In the genomic region with DNA sequence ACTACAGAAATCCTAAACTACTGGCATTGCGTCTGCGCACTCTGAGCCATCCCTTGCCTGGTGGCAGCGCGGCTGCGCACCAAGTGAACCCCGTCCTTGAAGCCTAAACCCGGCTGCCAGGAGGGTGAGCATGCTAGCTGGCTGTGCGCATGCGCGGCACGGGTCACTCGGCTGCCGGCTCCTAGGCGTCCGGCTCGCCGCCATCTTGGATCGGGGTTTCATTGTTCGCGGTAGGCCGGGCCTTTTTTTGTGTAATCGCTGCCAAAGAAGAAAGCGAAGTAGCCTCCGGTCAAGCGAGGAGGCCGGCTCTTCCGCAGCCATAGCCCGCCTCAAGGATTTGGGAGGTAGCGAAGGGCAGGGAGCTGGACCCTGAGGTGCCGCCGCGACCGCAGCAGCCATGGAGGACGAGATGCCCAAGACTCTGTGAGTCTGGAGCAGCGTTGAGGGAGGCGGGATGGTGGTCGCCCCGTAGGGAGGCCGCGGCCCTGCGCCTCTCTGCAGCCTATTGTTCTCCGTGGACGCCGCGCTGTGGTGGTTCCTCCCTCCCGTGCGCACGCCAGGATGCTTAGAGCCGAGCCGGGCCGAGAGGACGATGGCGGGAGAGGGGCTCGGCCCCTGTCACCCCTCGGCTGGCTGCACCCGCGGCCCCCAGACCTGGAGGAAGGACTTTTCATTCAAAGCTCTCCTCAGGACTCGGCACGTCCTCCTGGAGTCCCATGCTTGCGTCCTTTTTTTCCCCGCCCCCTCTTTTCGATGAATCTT, we compare ENCODE assay signal across 8 mouse cellular contexts. TPM values are rescaled to one million over a fixed set of nuclear protein-coding genes. Genes with fewer than 3 reads are reported as not detected.
A peak's percentile ranks its signal among the peaks of the same experiment; 100 is the strongest.
DNase-seq lines count a peak whose midpoint lies in the region; ATAC-seq and TF ChIP-seq lines count a peak whose summit lies in the region.

A gene (plus strand): TSS at position 120 of the 762 bp plus-strand sequence.

- peak within 1 kb of the TSS; percentile 89 for H3K4me2 ChIP-seq in forebrain, embryonic 16.5 days (ENCODE audit: low read length)
- H3K4me2 ChIP-seq in lung, embryonic 14.5 days = peak within 1 kb of the TSS; percentile 76

- H3K9ac ChIP-seq in forebrain, embryonic 16.5 days (replicated peaks; ENCODE audit: low read depth, low read length) = peak within 1 kb of the TSS; percentile 100
- peak within 1 kb of the TSS; percentile 98 for H3K9ac ChIP-seq in lung, embryonic 14.5 days

- H3K27ac ChIP-seq in forebrain, embryonic 16.5 days (ENCODE audit: low read length) = peak within 1 kb of the TSS; percentile 100
- peak within 1 kb of the TSS; percentile 99 for H3K27ac ChIP-seq in layer of hippocampus, adult 2 months
- H3K27ac ChIP-seq in lung, embryonic 14.5 days (ENCODE audit: low read depth) = peak within 1 kb of the TSS; percentile 100
- H3K27ac ChIP-seq in olfactory bulb, adult 2 months (ENCODE audit: insufficient read depth, low read depth, low read length) = peak within 1 kb of the TSS; percentile 99
- H3K27ac ChIP-seq in thymus, adult 2 months (ENCODE audit: control insufficient read depth, insufficient read depth, low read length) = peak within 1 kb of the TSS; percentile 77

- H3K9me3 ChIP-seq in G1E (replicated peaks) = no peaks in the 10 kb centered on the region
- no peaks in the 10 kb centered on the region for H3K9me3 ChIP-seq in forebrain, embryonic 16.5 days (ENCODE audit: control insufficient read depth, low read length)
- H3K9me3 ChIP-seq in lung, embryonic 14.5 days (ENCODE audit: low read depth, low read length) = no peaks in the 10 kb centered on the region

- TF ChIP-seq CTCF in G1E (IDR thresholded peaks at IDR 0.05; ENCODE audit: low read depth, low read length) = no peak
- TF ChIP-seq CTCF in layer of hippocampus, adult 2 months (conservative IDR thresholded peaks at IDR 0.05) = 0 out of 2 replicates have a peak, but pooled peaks have one; percentile 2
- TF ChIP-seq CTCF in lung, embryonic 14.5 days (IDR thresholded peaks at IDR 0.05; ENCODE audit: low read depth) = no peak
- no peak for TF ChIP-seq CTCF in olfactory bulb, adult 2 months (IDR thresholded peaks at IDR 0.05; ENCODE audit: insufficient read depth, low read depth, low read length)
- 0 out of 2 replicates have a peak, but pooled peaks have one; percentile 41 for TF ChIP-seq CTCF in thymus, adult 2 months (IDR thresholded peaks at IDR 0.05; ENCODE audit: borderline replicate concordance, control insufficient read depth, extremely low read depth, insufficient read depth, low read length, poor library complexity)

- DNase-seq in G1E (ENCODE audit: low spot score) = peak; percentile 96
- DNase-seq in cerebellum, adult 18-20 months = peak; percentile 98
- peak; percentile 94 to 95 for DNase-seq in heart, postnatal 36 days
- DNase-seq in layer of hippocampus, adult 2 months (ENCODE audit: low spot score in 2 of 2) = peak; percentile 98
- DNase-seq in lung, embryonic 14.5 days = peak; percentile 99
- DNase-seq in thymus, adult 2 months = peak; percentile 94

- peak within 1 kb of the TSS; percentile 92 for H3K4me3 ChIP-seq in G1E (ENCODE audit: low read depth, low read length)
- peak within 1 kb of the TSS; percentile 85 for H3K4me3 ChIP-seq in forebrain, embryonic 16.5 days (replicated peaks; ENCODE audit: low read length)
- H3K4me3 ChIP-seq in layer of hippocampus, adult 2 months = peak within 1 kb of the TSS; percentile 83
- H3K4me3 ChIP-seq in lung, embryonic 14.5 days (ENCODE audit: low read depth, low read length) = peak within 1 kb of the TSS; percentile 78
- peak within 1 kb of the TSS; percentile 81 for H3K4me3 ChIP-seq in olfactory bulb, adult 2 months (ENCODE audit: insufficient read depth, low read depth, low read length)
- peak within 1 kb of the TSS; percentile 67 for H3K4me3 ChIP-seq in thymus, adult 2 months (ENCODE audit: control insufficient read depth, insufficient read depth, low read length)

- peaks cover 21% of the 10 kb centered on the region for H3K36me3 ChIP-seq in G1E (replicated peaks)
- H3K36me3 ChIP-seq in forebrain, embryonic 16.5 days (ENCODE audit: control insufficient read depth, insufficient read depth) = no peaks in the 10 kb centered on the region
- H3K36me3 ChIP-seq in lung, embryonic 14.5 days (ENCODE audit: insufficient read depth) = peaks cover 16% of the 10 kb centered on the region
- H3K36me3 ChIP-seq in thymus, adult 2 months (ENCODE audit: control insufficient read depth, insufficient read depth, low read length) = no peaks in the 10 kb centered on the region

- peak; percentile 89 for ATAC-seq in G1E (ENCODE audit: extremely low read depth, insufficient number of reproducible peaks, low FRiP score, poor library complexity, severe bottlenecking)
- ATAC-seq in forebrain, embryonic 16.5 days = peak; percentile 98
- peak; percentile 96 for ATAC-seq in lung, embryonic 14.5 days (ENCODE audit: insufficient read depth)

- H3K4me1 ChIP-seq in G1E (ENCODE audit: insufficient read depth, low read depth, low read length) = peaks cover 37% of the 10 kb centered on the region
- peaks cover 16% of the 10 kb centered on the region for H3K4me1 ChIP-seq in forebrain, embryonic 16.5 days (replicated peaks; ENCODE audit: control insufficient read depth, insufficient read depth, low read length)
- H3K4me1 ChIP-seq in lung, embryonic 14.5 days (ENCODE audit: insufficient read depth) = no peaks in the 10 kb centered on the region
- no peaks in the 10 kb centered on the region for H3K4me1 ChIP-seq in olfactory bulb, adult 2 months (ENCODE audit: control insufficient read depth, insufficient read depth, low read length)
- peaks cover 5% of the 10 kb centered on the region for H3K4me1 ChIP-seq in thymus, adult 2 months (replicated peaks; ENCODE audit: control insufficient read depth, insufficient read depth, low read length)

- intact Hi-C loops in heart, postnatal 36 days (cut with DNase I) = loop anchor here (2.0 to 5.0 kb wide), 2 partner anchors 35 to 262 kb away; a partner anchor contains a TSS

- under 1% methylated on average over 60 of the region's 62 CpGs for WGBS in forebrain, embryonic 16.5 days
- WGBS in lung, embryonic 14.5 days = under 1% methylated on average over 62 of the region's 62 CpGs
- under 1% methylated on average over 62 of the region's 62 CpGs for WGBS in olfactory bulb, adult 2 months
- under 1% methylated on average over 62 of the region's 62 CpGs for WGBS in thymus, adult 2 months

- TF ChIP-seq POLR2A in olfactory bulb, adult 2 months (IDR thresholded peaks at IDR 0.05; ENCODE audit: insufficient read depth, low read depth, low read length) = peak; percentile 80
- TF ChIP-seq POLR2A in thymus, adult 2 months (IDR thresholded peaks at IDR 0.05; ENCODE audit: control insufficient read depth, extremely low read depth, insufficient read depth, low read length, poor library complexity) = peak; percentile 76

- no peaks in the 10 kb centered on the region for H3K27me3 ChIP-seq in G1E (ENCODE audit: insufficient read depth, low read length)
- no peaks in the 10 kb centered on the region for H3K27me3 ChIP-seq in forebrain, embryonic 16.5 days (replicated peaks; ENCODE audit: control insufficient read depth, insufficient read depth, low read length)
- no peaks in the 10 kb centered on the region for H3K27me3 ChIP-seq in lung, embryonic 14.5 days (ENCODE audit: insufficient read depth, low read length)
- no peaks in the 10 kb centered on the region for H3K27me3 ChIP-seq in thymus, adult 2 months (ENCODE audit: control insufficient read depth, insufficient read depth, low read length)

RNA-seq across cellular contexts. Expression of the gene that starts here (rescaled TPM):
- total RNA-seq in G1E (2014; fragmentation: Nextera tagmentation) (141 and 165 TPM in 2 replicates), G1E (2017) (82.2 and 84.0 TPM in 2 replicates)
- 20.1 and 25.4 TPM in 2 replicates for polyA plus RNA-seq in G1E (2012)
- polyA plus RNA-seq in forebrain, embryonic 16.5 days (2015; fragmentation: Nextera tagmentation; extraction: Ambion mirVana) = 370 and 414 TPM in 2 replicates
- 10 to 100 TPM; 18.1 to 26.4 TPM for total RNA-seq in heart, postnatal 36 days (2021)
- total RNA-seq in layer of hippocampus, adult 2 months (2021) = 100 to 1,000 TPM; 151 to 156 TPM
- polyA plus RNA-seq in lung, embryonic 14.5 days (2014; fragmentation: Nextera tagmentation; extraction: Ambion mirVana) = 208 and 219 TPM in 2 replicates
- polyA plus RNA-seq in olfactory bulb, adult 2 months (2012; ENCODE audit: insufficient read depth, insufficient read length, low replicate concordance, missing spikeins) = 194 and 323 TPM in 2 replicates
- 73.1 and 83.4 TPM in 2 replicates for polyA plus RNA-seq in thymus, adult 2 months (2012; rRNA removed)

Comparison
In these comparisons a context has a peak if more than half of its experiments do, and no peak if none do; other contexts are left out.
1. Peak in every context shown above with its lines: DNase-seq, ATAC-seq, H3K4me3 ChIP-seq and H3K27ac ChIP-seq.
2. CTCF ChIP-seq: peak in layer of hippocampus, adult 2 months (single experiment) and thymus, adult 2 months (single experiment); none in G1E (single experiment), lung, embryonic 14.5 days (single experiment) and olfactory bulb, adult 2 months (single experiment).